Mouse (Mus musculus) embryonic facial prominence, embryonic 15.5 days (tissue): ENCODE results near the gene Fli1. TPM values are rescaled to one million over a fixed set of nuclear protein-coding genes. Genes with fewer than 3 reads are reported as not detected.

Source experiments
- polyA plus RNA-seq: library from polyadenylated mRNA; unstranded; fragments of >200 nt; fragmentation: Nextera tagmentation; extraction: Ambion mirVana; gene quantifications from 2 replicates; pipeline ENCODE4 v1.2.1, GENCODE M21; 2015

Fli1 gene
- polyA plus RNA-seq, 1 experiment from 2014 or later, result 18.2 TPM

Other genes starting within 250 kb of the Fli1 start
- gene Kcnj5, start 198.5 kb downstream of the Fli1 start, polyA plus RNA-seq, result 0.55 and 0.60 TPM in 2 replicates
- gene Kcnj1, start 170.4 kb downstream of the Fli1 start, polyA plus RNA-seq, result 0.07 and 0.13 TPM in 2 replicates
- 39.4 and 41.7 TPM in 2 replicates for gene Ets1, start 93.4 kb upstream of the Fli1 start, polyA plus RNA-seq